Mouse (Mus musculus) cerebellum, adult 11 months (tissue): ENCODE measurements around the gene Nup98.

Source experiments
- DNase-seq: peaks from one replicate; pipeline ENCODE4 v3.0.0; 2022

Gene Nup98

GRCm38 (mm10) chr7:102116579-102117331, 93.2 kb downstream of the Nup98 start, which contains the start of gene Chrna10:
Gene Chrna10, minus strand, starts transcription at chr7:102116828.
- no peak for DNase-seq

DNA sequence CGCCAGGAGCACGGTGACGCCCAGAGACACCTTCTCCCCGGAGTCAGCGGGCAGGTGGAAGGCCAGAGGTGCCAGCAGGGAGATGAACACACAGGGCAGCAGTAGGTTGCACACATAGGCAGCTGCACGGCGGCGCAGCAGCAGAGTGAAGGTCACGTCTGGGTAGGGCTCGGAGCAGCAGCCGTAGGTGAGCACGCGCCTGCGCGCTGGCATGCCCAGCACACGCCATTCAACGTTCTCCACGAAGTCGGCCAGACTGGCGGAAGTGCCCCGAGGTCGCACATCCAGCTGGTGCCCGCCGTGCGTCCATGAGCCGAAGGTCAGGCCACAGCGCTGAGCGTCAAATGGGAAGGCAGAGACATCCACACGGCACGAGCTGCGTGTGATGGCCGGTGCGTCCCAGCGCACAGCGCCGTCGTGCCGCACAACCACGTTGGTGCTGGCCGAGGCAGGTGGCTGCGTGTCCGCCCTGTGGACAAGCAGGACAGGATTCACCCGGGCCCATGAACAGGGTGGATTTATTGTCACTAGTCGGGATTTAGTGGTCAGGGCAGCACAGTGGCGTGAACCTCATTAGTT, 96.7 kb downstream of the Nup98 start:
- no peak for DNase-seq

DNA sequence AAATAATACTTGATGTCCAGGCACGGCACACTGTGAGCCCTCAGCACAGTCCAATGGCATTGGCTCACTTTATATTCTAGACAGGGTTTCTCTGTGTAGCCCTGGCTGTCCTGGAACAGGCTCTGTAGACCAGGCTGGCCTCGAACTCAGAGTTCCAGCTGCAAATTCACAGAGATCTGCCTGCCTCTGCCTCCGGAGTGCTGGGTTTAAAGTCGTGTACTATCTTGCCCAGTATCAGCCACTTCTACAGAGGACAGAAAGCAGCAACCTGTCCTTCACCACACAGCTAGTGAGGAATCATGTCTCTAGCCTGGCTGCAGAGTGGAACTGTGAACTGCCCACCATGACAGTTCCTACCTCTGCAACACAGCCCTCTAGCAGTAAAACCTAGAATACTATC, 100.2 kb downstream of the Nup98 start:
- no peak for DNase-seq

- no peak for DNase-seq
Observed at GRCm38 (mm10) chr7:102109171-102109570, 100.8 kb downstream of the Nup98 start, which contains the start of gene Art5. Gene Art5, minus strand, starts transcription at chr7:102109489.

DNA sequence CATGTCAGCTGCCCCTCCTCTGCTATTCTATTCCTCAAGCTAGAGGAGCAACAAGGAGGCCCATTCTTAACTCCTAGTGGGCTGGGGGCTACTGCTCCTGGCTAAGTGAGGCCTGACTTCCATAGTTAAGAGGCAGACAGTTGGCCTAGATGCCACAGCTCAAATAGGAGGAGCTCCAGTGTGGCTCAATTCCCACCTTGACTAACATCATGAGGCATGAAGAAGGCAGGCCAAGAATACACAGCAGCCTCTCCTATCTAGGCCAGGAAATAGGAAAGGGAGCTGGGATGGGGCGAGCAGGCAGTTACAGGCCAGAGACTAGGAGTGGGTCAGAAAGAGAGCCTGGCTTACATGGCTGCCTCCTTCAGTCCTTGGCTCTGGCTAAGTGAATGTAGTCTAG, 101.8 kb downstream of the Nup98 start:
- no peak for DNase-seq

DNA sequence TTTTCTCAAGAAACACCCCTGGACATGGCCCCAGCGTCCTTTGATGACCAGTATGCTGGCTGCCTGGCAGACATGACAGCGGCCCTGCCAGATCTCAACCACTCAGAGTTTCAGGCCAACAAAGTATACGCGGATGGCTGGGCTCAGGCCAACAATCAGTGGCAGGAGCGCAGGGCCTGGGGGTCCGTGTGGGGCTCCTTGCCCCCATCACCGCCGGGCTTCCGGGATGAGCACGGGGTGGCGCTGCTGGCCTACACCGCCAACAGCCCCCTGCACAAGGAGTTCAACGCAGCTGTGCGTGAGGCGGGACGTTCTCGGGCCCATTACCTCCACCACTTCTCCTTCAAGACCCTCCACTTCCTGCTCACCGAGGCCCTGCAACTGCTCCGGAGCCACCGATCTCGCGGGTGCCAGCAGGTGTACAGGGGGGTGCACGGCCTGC, 103.3 kb downstream of the Nup98 start:
- no peak for DNase-seq

- peak; percentile 29 for DNase-seq
Observed at GRCm38 (mm10) chr7:102104126-102104525, 105.8 kb downstream of the Nup98 start.

GRCm38 (mm10) chr7:102103555-102103954, 106.4 kb downstream of the Nup98 start:
- no peak for DNase-seq

DNA sequence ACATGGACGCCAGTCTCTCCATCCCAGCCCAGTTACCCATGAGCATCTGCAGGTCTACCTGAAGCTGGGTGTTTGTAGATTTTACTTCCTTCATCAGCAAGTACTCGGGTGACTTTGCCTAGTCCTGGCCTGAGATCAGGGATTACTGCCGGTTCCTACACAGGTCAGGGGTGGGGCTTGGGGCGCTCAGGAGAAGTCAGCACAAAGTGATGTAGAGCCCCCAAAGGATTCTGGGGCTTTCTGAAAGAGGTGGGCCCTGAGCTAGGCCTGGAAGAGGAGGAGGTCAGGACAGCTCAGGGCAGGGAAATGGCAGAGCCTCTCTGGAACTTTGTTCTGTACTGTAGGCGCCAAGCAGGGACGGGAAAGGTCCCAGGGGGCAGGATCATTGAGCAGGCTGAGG, 107.3 kb downstream of the Nup98 start:
- no peak for DNase-seq

- no peak for DNase-seq
Observed at GRCm38 (mm10) chr7:102102241-102102640, 107.7 kb downstream of the Nup98 start.

DNA sequence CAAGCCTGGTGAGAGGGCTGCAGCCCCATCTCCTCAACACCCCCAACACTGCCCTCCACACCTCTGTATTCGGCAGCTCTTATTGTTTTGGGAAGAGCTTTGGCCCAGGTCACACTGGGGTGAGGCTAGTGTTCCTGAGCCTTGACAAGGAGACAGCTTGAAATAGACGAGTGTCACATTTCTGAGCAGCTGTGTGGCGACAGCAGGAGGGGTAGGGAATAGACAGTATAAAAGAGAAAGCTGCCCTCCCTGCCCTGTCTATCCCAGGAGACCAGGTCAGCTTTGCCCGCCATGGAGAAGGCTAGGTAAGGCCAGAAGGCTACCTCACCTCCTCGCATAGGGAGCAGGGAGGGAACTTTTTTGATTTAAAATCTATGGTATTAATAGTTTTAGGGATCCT, 108.5 kb downstream of the Nup98 start, which contains the start of gene Art1:
Gene Art1 (plus strand): TSS at position 257 of the 400 bp plus-strand sequence.
- DNase-seq, result no peak

DNA sequence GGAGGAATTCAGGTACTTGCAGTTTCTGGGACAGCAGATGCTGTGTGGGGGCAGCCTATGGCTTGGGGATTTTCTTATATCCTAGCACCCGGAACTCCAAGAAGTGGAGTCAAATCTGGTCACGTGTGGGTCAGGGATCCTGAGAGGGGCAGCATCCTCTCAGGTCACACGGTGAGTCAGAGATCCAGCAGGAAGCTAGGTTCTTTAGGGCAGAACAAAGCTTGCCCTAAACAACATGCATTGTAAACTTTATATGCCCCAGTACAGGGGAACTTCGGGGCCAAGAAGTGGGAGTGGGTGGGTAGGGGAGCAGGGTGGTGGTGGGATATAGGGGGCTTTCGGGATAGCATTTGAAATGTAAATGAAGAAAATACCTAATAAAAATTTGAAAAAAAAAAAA, 109.1 kb downstream of the Nup98 start:
- no peak for DNase-seq

- DNase-seq, result no peak
Observed at GRCm38 (mm10) chr7:102099760-102100661, 110.0 kb downstream of the Nup98 start.

DNA sequence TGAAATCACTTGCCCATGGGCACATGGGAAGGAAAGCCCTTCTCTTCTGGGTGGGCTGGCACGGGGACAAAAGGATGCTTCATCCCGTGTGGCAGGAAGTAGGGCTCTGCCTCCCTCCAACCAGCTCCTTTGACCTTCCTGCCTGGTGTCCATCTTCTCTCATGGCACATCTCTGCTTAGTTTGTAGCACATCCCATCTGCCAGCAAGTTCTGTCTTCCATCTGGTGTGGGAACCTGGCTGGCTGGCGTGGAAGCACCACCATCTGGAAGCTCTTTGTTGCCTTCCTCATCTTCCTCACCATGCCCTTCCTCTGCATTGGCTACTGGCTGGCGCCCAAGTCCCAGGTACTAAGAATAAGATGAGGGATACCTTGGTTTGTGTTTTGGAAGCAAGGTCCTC, 122.6 kb downstream of the Nup98 start:
- peak; percentile 17 for DNase-seq

GRCm38 (mm10) chr7:102084041-102084696, 125.8 kb downstream of the Nup98 start:
- no peak for DNase-seq

- no peak for DNase-seq
Observed at GRCm38 (mm10) chr7:102082816-102083215, 127.2 kb downstream of the Nup98 start, which contains the start of gene Trpc2. Gene Trpc2, plus strand, starts transcription at chr7:102083116.

- no peak for DNase-seq
Observed at GRCm38 (mm10) chr7:102081784-102082183, 128.2 kb downstream of the Nup98 start.

GRCm38 (mm10) chr7:102080311-102080710, 129.7 kb downstream of the Nup98 start:
- DNase-seq, result no peak

GRCm38 (mm10) chr7:102078517-102078916, 131.5 kb downstream of the Nup98 start:
- DNase-seq, result no peak

DNA sequence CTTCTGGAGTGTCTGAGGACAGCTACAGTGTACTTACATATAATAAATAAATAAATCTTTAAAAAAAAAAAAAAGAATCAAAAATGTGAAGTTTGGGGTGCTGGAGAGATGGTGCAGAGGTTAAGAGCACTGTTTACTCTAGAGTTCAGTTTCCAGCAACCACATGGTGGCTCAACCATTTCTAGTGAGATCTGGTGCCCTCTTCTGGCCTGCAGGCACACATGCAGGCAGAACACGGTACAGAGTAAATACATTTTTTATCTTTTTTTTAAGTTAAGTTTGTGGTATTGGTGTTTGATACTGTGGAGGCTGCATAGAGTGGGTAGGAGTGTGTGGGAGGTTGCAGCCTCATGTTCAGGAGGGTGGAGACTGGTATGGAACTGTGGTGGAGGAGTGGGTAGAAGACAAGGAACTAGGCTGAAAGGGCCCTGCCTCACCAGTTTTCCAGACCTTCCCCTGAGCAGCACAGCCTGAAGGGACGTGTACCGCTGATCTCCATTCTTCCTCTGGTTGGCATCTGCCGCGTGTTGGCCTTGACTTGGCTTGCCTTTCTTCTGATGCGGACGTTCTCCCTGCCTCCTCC, 133.2 kb downstream of the Nup98 start:
- DNase-seq, result no peak
